Mouse (Mus musculus): Measurements from ENCODE around the gene Smagp.
"Not testable (repeated sequence)": the region's sequence is repeated elsewhere in the genome, so short reads cannot be mapped to it uniquely, and the experiment has no call there.

The Smagp gene

DNA sequence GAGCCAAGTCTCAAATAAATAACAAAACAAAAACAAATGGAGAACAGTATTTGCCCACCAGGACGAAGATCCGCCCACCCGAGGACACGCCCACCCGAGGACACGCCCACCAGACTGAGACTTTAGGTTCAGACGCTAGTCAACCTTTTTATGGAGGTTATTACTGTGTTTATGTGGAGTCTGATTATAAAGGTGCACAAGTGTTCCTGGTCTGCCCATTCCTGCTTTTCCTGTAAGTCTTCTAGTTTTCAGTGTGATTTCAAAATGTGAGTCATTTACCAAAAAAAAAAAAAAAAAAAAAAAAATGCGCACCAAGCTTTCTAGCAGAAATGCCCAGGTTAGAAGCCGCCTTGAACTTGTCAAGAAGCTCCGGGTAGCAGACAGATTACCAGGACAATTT lies 9.5 kb downstream of the Smagp start:
- DNase-seq (ENCODE audit: low spot score in 2 of 2), result no peak

DNA sequence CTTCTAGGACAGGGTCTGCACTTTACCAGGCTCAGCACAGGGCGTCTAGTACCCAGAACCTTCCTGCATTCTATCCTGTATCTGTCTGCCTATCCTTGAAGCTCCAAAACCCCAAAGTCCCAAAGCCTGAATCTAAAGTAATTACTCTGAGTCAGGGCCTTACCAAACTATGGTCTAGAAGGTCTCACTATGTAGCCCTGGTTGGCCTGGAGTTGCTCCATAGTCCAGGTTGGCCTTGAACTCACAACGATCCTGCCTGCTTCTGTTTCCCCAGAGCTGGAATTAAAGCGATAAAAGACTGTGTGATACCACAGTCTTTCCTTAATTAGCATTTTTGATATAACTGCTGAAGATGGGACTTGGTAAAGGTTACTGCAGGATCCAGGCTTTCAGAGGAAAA lies 12.3 kb downstream of the Smagp start:
- DNase-seq (ENCODE audit: low spot score in 2 of 2), result no peak

DNA sequence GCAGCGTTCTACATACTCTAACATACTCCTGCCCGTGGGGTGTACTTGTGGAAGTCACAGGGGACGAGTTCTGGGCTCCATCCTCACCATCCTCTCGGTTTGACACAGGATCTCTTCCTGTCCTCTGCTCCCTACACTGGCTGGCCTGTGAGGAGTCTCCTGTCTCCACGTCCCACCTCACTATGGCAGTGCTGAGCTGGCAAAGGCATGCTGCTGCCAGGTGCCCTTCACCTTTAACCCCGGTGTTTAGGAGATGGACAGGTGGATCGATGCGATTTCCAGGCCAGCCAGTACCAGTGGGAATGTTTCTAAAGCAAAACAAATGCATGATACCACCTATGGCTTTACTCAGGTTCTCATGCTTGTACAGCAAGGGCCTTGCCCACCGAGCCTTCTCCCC lies 13.0 kb downstream of the Smagp start:
- DNase-seq (ENCODE audit: low spot score in 2 of 2), result no peak

DNA sequence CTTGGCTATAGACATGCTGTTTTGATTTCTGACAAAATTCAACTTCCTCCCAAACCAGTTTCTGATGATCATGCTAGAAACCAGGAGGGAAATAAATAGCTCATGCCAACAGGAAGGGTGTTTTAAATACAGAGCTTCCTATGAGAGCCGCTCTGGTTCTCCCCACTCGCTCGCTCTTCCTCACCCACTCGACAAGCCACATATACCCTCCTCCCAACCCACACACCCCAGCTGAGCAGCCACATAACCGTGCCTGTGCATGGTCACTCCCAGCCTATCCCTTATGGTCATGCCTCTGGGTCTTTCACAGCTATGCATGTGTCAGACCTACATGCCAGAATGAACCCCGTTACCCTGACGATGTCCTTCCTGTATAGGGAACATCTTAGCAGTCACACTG lies 14.6 kb downstream of the Smagp start:
- DNase-seq (ENCODE audit: low spot score in 2 of 2), result peak; percentile 51 to 65

DNA sequence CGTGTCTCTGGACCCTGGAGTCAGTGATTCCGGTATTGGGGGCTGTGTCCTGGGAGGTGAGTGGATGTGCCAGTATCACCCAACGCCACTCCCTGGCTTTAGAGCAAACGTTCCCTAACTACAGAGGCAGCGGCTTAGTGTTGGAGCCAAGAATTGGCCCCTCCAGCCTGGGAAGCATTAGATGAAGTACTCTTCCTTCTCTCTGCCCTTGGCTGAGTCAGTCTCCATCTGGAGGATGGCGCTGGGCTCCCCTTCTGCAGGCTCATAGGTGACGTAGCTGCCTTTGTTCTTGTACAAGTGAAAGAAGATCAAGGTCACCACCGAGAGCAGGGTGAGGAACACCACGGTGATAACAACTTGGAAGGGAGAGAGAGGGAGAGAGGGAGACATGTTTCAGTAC lies 15.1 kb downstream of the Smagp start:
- not testable (repeated sequence) for DNase-seq (ENCODE audit: low spot score in 2 of 2)

DNA sequence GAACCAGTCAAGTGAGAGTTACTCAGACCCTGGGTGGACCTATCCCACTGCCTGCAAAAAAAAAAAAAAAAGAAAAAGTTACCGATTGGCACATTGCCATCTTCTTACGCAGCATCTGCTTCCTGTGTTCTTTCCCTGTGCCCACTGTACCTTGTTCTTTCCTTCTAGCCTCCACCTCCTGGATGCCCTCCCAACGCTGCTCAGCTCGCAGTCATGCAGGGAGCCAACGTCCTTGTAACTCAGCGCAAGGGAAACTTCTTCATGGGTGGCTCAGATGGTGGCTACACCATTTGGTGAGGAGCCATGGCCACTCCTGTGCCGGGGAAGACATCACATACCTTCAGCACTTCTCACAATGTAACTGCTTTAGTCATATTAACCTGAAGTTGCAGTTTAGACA lies 17.5 kb downstream of the Smagp start:
- no peak for DNase-seq (ENCODE audit: low spot score in 2 of 2)

DNA sequence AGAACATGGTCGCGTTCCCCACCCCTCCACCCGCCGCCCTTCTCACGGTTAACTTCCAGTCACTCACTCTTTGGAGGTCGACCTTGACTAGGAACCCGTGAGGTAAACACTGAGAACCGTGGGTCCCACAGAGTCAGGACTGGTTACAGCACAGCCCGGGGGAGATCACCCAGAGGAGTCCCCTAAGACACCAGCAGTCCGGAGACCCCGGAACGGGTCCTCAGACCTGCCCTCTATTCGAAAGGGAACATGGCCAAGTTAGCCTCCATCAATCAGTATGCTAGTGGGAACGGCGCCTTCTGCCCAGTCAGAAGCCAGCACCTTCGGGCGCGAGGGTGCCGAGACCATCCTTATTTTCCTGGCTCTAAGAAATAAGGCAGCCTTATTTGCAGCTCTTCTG lies 20.5 kb downstream of the Smagp start:
- no peak for DNase-seq (ENCODE audit: low spot score in 2 of 2)

DNA sequence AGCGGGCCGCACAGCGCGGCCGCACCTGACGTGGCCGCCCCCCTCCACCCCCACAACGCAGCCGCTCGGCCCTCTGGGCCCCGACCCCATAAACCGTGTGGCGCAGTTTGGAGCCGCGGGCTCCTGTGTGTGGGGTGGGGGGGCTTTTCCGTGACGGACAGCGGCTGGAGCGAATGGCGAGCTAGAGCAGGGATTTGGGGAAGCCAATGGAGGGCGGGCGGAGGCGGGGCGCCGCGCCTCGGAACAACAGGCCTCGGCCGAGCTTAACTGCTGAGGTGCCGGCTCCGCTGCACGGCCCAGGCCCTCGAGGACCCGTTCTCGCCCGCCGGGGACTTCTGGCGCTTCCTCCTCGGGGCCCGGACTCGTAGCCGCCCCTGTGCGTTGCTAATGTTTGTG lies 20.9 kb downstream of the Smagp start:
- peak; percentile 92 to 95 for DNase-seq (ENCODE audit: low spot score in 2 of 2)

DNA sequence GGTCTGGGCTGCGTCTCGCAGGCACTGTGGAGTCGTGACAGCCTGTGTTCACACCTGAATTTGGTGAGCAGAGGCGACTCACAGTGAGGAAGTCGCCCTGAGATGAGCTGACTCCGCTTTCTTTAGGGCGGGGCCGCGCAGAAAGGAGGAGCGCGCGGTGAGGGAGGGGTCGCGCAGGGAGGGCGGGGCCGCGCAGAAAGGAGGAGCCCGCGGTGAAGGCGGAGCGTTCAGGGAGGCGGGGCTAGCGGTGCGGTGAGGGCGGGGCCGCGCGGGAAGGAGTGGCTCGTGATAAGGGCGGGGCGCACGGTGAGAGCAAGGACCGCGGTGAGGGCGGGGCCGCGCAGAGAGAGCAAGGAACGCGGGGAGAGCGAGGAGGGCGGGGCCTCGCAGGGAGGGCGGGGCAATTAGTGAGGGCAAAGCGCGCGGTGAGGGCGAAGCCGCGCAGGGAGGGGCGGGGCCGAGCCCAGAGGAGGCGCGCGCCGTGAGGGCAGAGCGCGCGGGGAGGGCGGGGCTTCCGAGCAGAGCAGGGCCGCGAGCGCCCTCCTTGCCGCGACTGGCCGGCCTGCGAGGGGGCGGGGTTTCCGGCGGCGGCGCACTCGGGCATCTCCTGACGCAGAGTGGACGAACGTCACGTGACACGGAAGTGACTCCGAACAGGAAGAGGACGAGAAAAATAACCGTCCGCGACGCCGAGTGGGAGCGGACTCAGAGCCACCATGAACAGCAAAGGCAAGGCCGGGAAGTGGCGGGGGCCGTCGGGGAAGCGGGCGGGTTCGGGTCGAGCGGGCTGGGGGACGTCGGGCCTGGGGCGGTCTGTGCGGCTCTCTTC lies 21.5 kb downstream of the Smagp start, which contains the start of gene Dazap2:
Dazap2 (plus strand) TSS at position 354 of the 829 bp plus-strand sequence.
- DNase-seq (ENCODE audit: low spot score in 2 of 2), result peak; percentile 99

DNA sequence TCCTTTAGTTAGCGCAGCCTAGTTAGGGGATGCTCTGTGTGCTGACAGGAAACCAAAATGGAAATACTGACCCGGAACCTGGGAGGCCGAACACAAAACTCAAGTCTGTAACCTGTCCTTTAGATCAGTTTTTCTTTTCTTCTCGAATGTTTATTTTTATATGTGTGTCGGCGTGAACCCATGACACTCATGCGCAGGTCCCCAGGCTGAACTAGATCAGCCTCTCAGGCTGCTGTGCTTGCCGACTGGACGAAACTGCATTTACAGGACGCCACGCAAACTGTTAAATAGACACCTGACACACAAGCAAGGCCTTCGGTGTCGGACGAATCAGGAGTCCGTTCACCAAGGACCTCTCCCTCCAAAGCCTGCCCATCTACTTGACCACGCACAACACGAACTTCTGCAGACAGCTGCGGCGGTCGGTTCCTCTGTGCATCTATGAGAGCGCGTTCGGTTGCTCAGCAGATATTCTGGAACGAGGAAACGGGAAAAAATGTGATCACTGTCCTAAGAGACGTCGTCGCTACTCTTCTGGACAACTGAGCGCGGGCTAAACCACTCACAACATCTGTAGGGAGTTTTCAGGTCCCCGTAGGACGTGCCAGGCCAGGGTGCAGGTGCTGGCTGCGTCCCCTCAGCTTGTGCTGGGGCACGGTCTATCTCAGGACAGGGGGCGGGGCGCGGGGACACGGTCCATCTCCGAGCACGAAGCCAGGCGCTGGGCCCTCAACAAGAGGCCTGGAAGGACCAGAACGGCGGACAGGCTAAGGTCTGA lies 22.3 kb downstream of the Smagp start:
- no peak for DNase-seq (ENCODE audit: low spot score in 2 of 2)

DNA sequence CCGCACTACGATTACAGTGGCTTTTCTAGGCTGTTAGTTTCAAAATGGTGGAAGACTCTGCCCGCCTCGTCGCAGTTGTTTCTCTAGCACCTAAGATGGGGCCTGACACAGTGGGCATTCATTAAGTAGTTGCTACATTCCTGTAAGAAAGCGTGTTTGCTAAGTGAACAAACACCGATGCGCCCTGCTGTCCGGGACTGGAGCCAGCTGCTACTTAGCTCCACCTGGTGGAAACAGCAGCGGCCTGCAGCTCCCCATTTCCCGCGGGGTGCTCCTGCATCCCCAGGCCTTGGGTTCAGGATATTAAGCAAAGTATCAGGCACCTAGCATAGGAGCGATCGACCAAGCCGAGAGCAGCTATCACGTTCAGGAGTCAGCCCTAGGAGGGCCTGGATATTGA lies 23.2 kb downstream of the Smagp start:
- peak; percentile 80 to 83 for DNase-seq (ENCODE audit: low spot score in 2 of 2)

DNA sequence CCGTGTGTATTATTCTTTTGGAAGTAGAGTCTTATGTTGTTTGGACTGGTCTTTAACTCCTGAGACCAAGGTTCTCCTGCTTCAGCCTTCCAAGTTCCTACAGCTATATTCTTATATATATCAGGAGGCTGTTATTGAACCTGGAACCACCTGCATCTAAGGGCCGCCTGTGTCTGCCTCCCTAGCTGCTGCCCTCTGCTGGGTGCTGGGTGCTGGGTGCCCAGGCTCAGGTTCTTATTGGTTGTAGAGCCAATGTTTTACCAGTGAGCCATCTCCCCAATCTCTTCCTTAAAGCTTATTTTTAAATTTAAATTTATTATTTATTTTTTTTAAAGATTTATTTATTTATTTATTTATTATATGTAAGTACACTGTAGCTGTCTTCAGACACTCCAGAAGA lies 24.3 kb downstream of the Smagp start:
- no peak for DNase-seq (ENCODE audit: low spot score in 2 of 2)

DNA sequence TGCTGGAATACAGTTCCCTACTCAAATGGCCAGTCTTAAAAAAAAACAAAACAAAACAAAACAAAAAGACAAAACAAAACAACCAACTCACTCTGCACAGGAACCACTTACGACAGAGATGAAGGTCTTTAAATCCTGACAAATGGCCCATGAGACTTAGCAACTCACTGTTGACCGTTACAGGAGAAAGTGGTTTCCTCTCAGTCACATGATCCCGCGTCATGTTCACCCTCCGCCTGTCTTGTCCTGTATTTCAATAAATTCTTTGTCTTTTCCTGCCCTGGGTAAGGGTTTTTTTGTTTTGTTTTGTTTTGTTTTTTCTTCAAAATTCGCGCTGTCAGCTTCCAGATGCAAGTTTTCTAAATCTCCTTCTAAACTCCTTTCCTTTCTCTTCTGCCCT lies 24.8 kb downstream of the Smagp start:
- DNase-seq (ENCODE audit: low spot score in 2 of 2), result no peak

DNA sequence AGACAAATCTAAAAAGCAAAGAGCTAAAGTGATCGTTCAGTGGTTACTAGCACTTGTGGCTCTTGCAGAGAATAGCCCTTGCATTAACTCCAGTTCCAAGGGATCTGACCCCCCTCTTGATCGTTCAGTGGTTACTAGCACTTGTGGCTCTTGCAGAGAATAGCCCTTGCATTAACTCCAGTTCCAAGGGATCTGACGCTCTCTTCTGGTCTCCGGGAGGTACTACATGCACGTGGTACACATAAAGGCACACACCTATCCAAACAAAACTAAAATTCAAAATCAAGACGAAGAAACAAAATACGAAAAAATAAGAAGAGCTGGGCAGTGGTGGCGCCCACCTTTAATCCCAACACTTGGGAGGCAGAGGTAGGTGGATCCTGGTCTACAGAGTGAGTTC lies 30.1 kb downstream of the Smagp start:
- not testable (repeated sequence) for DNase-seq (ENCODE audit: low spot score in 2 of 2)

DNA sequence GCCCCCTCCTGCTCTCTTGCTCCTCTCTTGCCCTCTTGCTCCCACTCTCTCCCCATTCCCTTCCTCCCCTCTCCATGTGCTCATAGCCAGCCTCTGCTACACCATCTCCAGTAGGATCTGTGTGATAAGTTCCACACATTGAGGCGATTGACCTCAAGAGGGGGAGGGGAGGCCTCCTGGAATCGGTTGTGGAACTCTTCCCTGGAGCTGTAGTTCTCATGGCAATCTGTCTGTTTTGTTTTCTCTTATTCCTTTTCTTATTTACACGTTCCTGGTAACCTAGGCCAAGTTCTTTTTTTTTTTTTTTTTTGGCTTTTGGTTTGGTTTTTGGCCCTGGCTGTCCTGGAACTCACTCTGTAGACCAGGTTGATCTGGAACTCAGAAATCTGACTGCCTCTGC lies 35.1 kb downstream of the Smagp start:
- DNase-seq (ENCODE audit: low spot score in 2 of 2), result no peak

DNA sequence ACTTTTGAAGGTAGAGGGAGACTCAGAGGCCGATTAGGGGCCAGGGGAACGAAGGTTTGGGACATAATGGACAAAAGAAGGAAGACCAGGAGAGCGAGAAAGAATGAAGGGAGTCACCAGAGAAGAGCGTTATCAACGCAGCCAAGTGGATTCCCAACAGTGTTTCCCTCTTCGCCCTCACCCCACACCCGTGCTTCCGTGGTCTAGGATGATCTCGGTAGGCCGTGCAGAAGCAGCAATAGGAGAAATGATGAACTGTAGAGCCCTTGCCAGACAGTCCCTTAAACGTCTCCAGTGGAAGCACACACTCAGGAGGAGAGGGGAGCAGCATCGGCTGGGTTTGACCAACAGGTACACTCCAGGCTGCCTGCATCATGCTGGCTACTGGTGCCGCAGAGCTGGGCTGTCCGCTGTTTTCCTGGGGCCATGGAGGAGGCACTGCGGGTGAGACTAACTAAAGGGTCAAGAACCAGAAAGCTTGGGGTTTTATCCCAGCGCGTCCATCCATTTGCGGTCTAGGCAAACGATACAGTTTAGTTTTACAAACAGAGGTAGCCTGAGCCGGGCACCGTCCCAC lies 36.0 kb downstream of the Smagp start:
- DNase-seq (ENCODE audit: low spot score in 2 of 2), result no peak

DNA sequence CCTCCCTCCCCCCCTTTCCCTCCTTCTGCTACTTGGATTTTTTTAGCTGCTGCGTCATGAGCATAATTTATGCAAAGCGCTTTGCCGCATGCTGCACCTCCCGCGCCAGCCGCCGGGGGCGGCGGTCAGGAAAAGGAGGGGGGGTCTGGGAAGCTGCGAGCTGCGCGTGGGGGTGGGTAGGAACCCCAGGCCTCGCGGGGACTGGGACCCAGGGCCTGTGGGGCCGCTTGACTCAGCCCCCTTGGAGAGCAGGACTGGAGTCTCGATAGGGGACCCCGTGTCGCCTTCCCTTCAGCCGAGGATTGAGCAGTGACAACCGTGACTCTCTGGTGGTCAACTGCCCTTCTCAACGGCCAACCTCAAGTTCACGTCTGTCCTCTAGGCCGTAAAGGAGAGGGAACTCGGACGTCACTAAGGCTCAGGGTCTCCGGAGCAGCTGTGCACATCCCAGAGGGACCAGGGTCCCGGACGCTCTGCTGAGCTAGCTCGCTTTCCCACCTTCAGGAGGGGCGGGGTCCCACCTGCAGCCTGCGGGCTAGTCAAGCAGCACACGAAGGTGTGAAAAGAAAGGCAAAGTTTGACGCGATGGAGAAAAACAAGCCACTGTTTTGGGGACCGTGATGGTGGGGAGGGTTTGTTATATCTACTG lies 36.6 kb downstream of the Smagp start:
- DNase-seq (ENCODE audit: low spot score in 2 of 2), result peak; percentile 88 to 89

DNA sequence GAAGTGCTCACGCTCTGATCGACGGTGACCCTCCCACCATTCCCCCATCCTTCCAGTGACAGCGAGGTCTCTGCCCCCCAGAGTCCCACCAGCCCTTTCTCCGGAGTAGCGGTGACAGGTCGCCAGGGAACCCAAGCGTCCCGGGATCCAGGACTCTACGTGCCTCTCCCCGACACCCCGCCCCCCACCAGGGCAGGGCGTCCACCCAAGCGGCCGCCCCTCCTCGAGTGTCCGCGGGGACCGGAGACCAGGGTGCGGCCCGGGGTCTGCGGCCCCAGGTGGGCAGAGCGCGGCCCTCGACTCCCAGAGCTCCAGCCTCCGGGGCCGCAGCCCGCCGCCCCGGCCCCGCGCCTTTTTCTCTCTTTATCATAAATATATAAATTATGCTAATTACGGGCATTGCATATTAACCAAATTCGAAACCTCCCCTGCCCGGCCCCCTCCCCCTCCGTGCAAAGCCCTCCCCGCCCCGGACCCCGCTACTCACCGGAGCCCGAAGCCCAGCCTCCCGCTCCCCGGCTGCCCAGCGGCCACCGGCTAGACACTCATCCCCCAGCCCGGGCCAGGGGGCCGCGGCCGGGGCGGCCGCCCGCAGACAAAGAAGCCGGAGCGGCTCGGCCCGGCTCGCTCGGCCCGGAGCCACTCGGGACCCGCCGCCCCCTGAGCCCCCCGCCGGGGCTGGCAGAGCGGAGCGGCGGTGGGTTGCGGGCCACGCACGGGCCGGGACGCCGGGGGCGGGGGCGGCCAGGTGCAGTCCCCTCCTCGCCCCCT lies 37.3 kb downstream of the Smagp start, which contains the start of gene Pou6f1:
Pou6f1 (minus strand) TSS at position 709 of the 771 bp plus-strand sequence.
- peak; percentile 67 for DNase-seq (ENCODE audit: low spot score in 2 of 2)

DNA sequence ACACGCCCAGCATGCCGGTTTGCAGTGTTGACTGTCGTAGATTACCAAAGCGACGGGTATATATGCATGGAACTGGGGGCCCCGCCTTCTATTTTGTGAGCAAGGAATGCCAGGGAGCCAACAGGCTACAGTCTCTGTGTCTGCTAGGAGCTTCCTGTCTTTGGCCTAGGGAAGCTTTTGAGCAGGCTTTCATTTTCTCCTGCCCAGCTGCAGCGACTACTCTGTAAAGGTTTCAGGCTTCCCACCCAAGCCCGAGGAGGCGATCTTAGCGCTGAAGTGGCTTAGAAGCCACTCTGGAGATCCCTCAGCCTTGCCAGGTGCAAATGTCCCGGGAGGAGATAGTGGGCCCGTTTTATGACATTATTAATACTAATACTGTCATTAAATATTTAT lies 37.9 kb downstream of the Smagp start:
- DNase-seq (ENCODE audit: low spot score in 2 of 2), result peak; percentile 55 to 78

DNA sequence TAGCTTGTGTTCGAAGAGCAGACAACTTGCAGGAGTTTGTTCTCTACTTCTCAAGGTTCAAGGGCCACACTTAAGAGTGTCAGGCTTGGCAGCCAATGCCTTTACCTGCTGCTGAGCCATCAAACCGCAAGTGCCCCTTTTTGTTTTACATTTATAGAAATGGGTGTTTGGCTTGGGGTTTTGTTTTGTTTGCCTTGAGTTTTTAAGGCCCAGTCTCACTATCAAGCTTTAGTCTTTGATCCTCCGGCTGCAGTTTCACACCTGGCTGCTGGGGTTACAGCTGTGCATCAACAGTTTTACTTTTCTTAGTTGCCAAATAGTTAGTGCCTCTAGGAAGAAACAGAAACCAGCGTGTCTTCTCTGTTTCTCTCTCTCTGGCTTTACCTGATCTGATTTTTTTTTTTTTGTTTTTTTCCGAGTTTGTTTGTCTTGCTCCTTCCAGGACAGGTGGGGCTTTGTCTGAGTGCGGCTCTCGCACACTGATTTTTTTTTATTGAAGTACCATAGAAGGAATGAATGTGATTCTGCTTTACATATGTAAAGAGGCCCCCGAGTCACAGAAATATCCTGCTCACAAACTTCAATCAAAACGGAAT lies 38.4 kb downstream of the Smagp start:
- no peak for DNase-seq (ENCODE audit: low spot score in 2 of 2)

DNA sequence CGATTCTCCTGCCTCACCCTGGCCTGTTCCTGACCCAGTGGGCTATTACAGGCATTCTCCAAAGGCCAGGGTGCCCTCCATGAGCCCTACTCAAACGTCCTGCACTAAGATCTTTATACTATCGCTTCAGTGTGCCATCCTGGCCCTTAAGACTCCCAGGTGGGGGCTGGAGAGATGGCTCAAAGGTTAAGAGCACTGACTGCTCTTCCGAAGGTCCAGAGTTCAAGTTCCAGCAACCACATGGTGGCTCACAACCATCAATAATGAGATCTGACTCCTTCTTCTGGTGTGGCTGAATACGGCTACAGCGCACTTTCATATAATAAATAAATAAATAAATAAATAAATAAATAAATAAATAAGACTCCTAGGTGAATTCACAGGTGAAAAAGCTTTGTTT lies 43.9 kb downstream of the Smagp start:
- no peak for DNase-seq (ENCODE audit: low spot score in 2 of 2)
